Mouse (Mus musculus): ENCODE data around the gene Gm28434.

- TF ChIP-seq CTCF (IDR thresholded peaks at IDR 0.05; ENCODE audit: control insufficient read depth, insufficient read depth, insufficient read length) (no peak), MAX (IDR thresholded peaks at IDR 0.05) (no peak), USF1 (IDR thresholded peaks at IDR 0.05; ENCODE audit: low read depth) (no peak), MYOG (IDR thresholded peaks at IDR 0.05; ENCODE audit: control insufficient read depth, extremely low read depth, insufficient read length) (no peak), CEBPB (IDR thresholded peaks at IDR 0.05; ENCODE audit: low read depth) (no peak), MYOD1 (IDR thresholded peaks at IDR 0.05; ENCODE audit: control insufficient read depth, insufficient read length, low read depth) (no peak), FOSL1 (IDR thresholded peaks at IDR 0.05; ENCODE audit: insufficient read depth, low read length, poor library complexity, severe bottlenecking) (no peak)
Observed at GRCm38 (mm10) chr5:87969201-87969600, at the start of gene Gm28434, which contains the start of gene 2310003L06Rik.
